Mouse (Mus musculus): ENCODE measurements at regions not wholly inside any gene's neighbourhood (a gene's known extent, or its start where the extent isn't known, plus 50 kb on each side); places are given as distances from the start of the nearest gene placed in this dataset.

GRCm38 (mm10) chr12:59623147-59623546, 403.6 kb upstream of the Fbxo33 start:
- TF ChIP-seq POLR2A (IDR thresholded peaks at IDR 0.05; ENCODE audit: borderline replicate concordance, extremely low read depth, low read depth, low read length) (no peak), CTCF (IDR thresholded peaks at IDR 0.05; ENCODE audit: insufficient read depth, low read length) (no peak)
